10 mouse cellular contexts compared by ENCODE assay signal in genomic region chr3:30593719-30594485, GRCm38 (mm10). TPM values are rescaled to one million over a fixed set of nuclear protein-coding genes. Genes with fewer than 3 reads are reported as not detected.
A peak's percentile ranks its signal among the peaks of the same experiment; 100 is the strongest.
DNase-seq lines count a peak whose midpoint lies in the region; ATAC-seq and TF ChIP-seq lines count a peak whose summit lies in the region.
"Had no signal": no experiment of that assay in that cellular context is flagged by ENCODE, and none has a peak within 500 bp of the region (broad histone marks: within the 10 kb centered on the region; RNA-seq: fewer than 3 reads in every experiment).

No protein-coding gene starts in this region.

- peak; percentile 39; the same call in 1 of the 2 replicates for TF ChIP-seq CTCF in kidney, adult 2 months (conservative IDR thresholded peaks at IDR 0.05; ENCODE audit: insufficient read depth, insufficient read length, low read depth, low read length)
- peak; percentile 46 for TF ChIP-seq CTCF in ES-Bruce4 (IDR thresholded peaks at IDR 0.05; ENCODE audit: low read depth, low read length)
- TF ChIP-seq CTCF in lung, postnatal 0 days (IDR thresholded peaks at IDR 0.05) = peak; percentile 48

- no peak overlapping the region for H3K4me2 ChIP-seq in lung, postnatal 0 days (replicated peaks; ENCODE audit: low read depth, low read length)

- H3K27me3 ChIP-seq in kidney, adult 2 months (replicated peaks; ENCODE audit: control insufficient read depth, insufficient read depth, low read length) = no peaks in the 10 kb centered on the region
- H3K27me3 ChIP-seq in ES-Bruce4 (ENCODE audit: control insufficient read depth, insufficient read depth, low read length, poor library complexity, severe bottlenecking) = no peaks in the 10 kb centered on the region
- peaks cover 23% of the 10 kb centered on the region for H3K27me3 ChIP-seq in embryonic facial prominence, embryonic 10.5 days (replicated peaks; ENCODE audit: low read depth, poor library complexity, severe bottlenecking)
- H3K27me3 ChIP-seq in lung, postnatal 0 days (replicated peaks; ENCODE audit: insufficient read depth, low read length) = no peaks in the 10 kb centered on the region

- peaks cover 15% of the 10 kb centered on the region; the same call in 1 of the 2 replicates for H3K4me1 ChIP-seq in kidney, adult 2 months (ENCODE audit: control insufficient read depth, insufficient read depth, low read length)
- no peaks in the 10 kb centered on the region for H3K4me1 ChIP-seq in ES-Bruce4 (ENCODE audit: control insufficient read depth, insufficient read depth, low read length)
- peaks cover 11% of the 10 kb centered on the region for H3K4me1 ChIP-seq in embryonic facial prominence, embryonic 10.5 days
- H3K4me1 ChIP-seq in lung, postnatal 0 days (ENCODE audit: insufficient read depth, low read depth, low read length) = no peaks in the 10 kb centered on the region

- no peaks in the 10 kb centered on the region for H3K9me3 ChIP-seq in ES-Bruce4 (replicated peaks; ENCODE audit: control insufficient read depth, insufficient read depth, low read length, poor library complexity, severe bottlenecking)
- no peaks in the 10 kb centered on the region for H3K9me3 ChIP-seq in embryonic facial prominence, embryonic 10.5 days
- no peaks in the 10 kb centered on the region for H3K9me3 ChIP-seq in lung, postnatal 0 days (ENCODE audit: low read length)

- H3K9ac ChIP-seq in ES-Bruce4 (ENCODE audit: low read depth, poor library complexity, severe bottlenecking) = no peak overlapping the region
- no peak overlapping the region for H3K9ac ChIP-seq in lung, postnatal 0 days (replicated peaks; ENCODE audit: low read depth)

- H3K4me3 ChIP-seq in kidney, adult 2 months (ENCODE audit: insufficient read depth, low read depth, low read length) = no peak overlapping the region
- no peak overlapping the region for H3K4me3 ChIP-seq in ES-Bruce4 (ENCODE audit: low read depth, low read length)
- no peak overlapping the region for H3K4me3 ChIP-seq in embryonic facial prominence, embryonic 10.5 days
- no peak overlapping the region for H3K4me3 ChIP-seq in lung, postnatal 0 days (ENCODE audit: low read depth, low read length)

- no peak for TF ChIP-seq POLR2A in kidney, adult 2 months (IDR thresholded peaks at IDR 0.05; ENCODE audit: low read depth, low read length)
- no peak for TF ChIP-seq POLR2A in ES-Bruce4 (IDR thresholded peaks at IDR 0.05; ENCODE audit: insufficient read depth, low read length)

- WGBS in kidney, adult 2 months = 71% methylated on average over 4 of the region's 4 CpGs
- 71% methylated on average over 4 of the region's 4 CpGs for WGBS in embryonic facial prominence, embryonic 10.5 days
- 77% methylated on average over 4 of the region's 4 CpGs for WGBS in lung, postnatal 0 days

- peak overlapping the region; percentile 63; the same call in 1 of the 2 replicates for H3K27ac ChIP-seq in kidney, adult 2 months (ENCODE audit: insufficient read depth, low read depth, low read length)
- no peak overlapping the region for H3K27ac ChIP-seq in ES-Bruce4 (ENCODE audit: insufficient read depth, low read length)
- no peak overlapping the region for H3K27ac ChIP-seq in embryonic facial prominence, embryonic 10.5 days (replicated peaks)
- H3K27ac ChIP-seq in lung, postnatal 0 days (ENCODE audit: low read length) = no peak overlapping the region

- TF ChIP-seq EP300 in ES-Bruce4 (IDR thresholded peaks at IDR 0.05; ENCODE audit: insufficient read depth, low read depth, low read length) = no peak
- no peak for TF ChIP-seq EP300 in lung, postnatal 0 days (IDR thresholded peaks at IDR 0.05)

- DNase-seq in kidney, adult 2 months = peak; percentile 52
- DNase-seq in kidney, adult 11 months = no peak
- DNase-seq in embryonic facial prominence, embryonic 10.5 days (ENCODE audit: low spot score) = peak; percentile 22
- DNase-seq in lung, postnatal 0 days (ENCODE audit: low spot score) = peak; percentile 49
- no peak for DNase-seq in spleen, postnatal 14 days (ENCODE audit: low spot score in 2 of 2)
- no peak for DNase-seq in adrenal gland, adult 2 months
- DNase-seq in spleen, postnatal 4 days (ENCODE audit: low spot score in 2 of 2) = no peak
- DNase-seq: cerebellum, adult 9-11 months; right cerebral cortex, postnatal 25 days had no signal

- ATAC-seq in lung, postnatal 0 days = 0 out of 2 replicates have a peak, but pooled peaks have one; percentile 32

- H3K36me3 ChIP-seq in kidney, adult 2 months (ENCODE audit: control insufficient read depth, insufficient read depth, low read length) = no peaks in the 10 kb centered on the region
- no peaks in the 10 kb centered on the region for H3K36me3 ChIP-seq in ES-Bruce4 (ENCODE audit: control insufficient read depth, insufficient read depth, low read length, poor library complexity, severe bottlenecking)
- H3K36me3 ChIP-seq in embryonic facial prominence, embryonic 10.5 days (replicated peaks) = no peaks in the 10 kb centered on the region
- no peaks in the 10 kb centered on the region for H3K36me3 ChIP-seq in lung, postnatal 0 days (ENCODE audit: insufficient read depth, low read length)

RNA-seq across cellular contexts. Expression of gene Actrt3, which starts 5.8 kb away (rescaled TPM):
- polyA plus RNA-seq in kidney, adult 2 months (2012; rRNA removed) = 0.07 and 0.16 TPM in 2 replicates
- polyA plus RNA-seq in ES-Bruce4 (2011; ENCODE audit: insufficient read depth, insufficient read length, low read depth, missing spikeins) = not detected in 2 replicates
- not detected in 2 replicates for polyA plus RNA-seq in embryonic facial prominence, embryonic 10.5 days (2016; fragmentation: Nextera tagmentation; extraction: Ambion mirVana)
- not detected in 2 replicates for polyA plus RNA-seq in lung, postnatal 0 days (2015; fragmentation: Nextera tagmentation; extraction: Ambion mirVana)
- total RNA-seq in adrenal gland, adult 2 months (2021) = not detected
- polyA plus RNA-seq in adrenal gland, adult 2 months (2012; rRNA removed) = not detected in 2 replicates

RNA-seq across cellular contexts. Expression of gene Mynn, which starts 8.0 kb away (rescaled TPM):
- 9.9 and 11.2 TPM in 2 replicates for polyA plus RNA-seq in kidney, adult 2 months (2012; rRNA removed)
- 25.9 and 26.1 TPM in 2 replicates for polyA plus RNA-seq in ES-Bruce4 (2011; ENCODE audit: insufficient read depth, insufficient read length, low read depth, missing spikeins)
- 30.0 and 32.1 TPM in 2 replicates for polyA plus RNA-seq in embryonic facial prominence, embryonic 10.5 days (2016; fragmentation: Nextera tagmentation; extraction: Ambion mirVana)
- polyA plus RNA-seq in lung, postnatal 0 days (2015; fragmentation: Nextera tagmentation; extraction: Ambion mirVana) = 17.0 and 19.9 TPM in 2 replicates
- total RNA-seq in adrenal gland, adult 2 months (2021) = 10 to 100 TPM; 21.7 to 22.9 TPM
- polyA plus RNA-seq in adrenal gland, adult 2 months (2012; rRNA removed) = 2.3 and 4.6 TPM in 2 replicates

RNA-seq across cellular contexts. Expression of gene Mecom, which starts 46.1 kb away (rescaled TPM):
- polyA plus RNA-seq in kidney, adult 2 months (2012; rRNA removed) = 12.9 and 16.1 TPM in 2 replicates
- 0.14 and 0.24 TPM in 2 replicates for polyA plus RNA-seq in ES-Bruce4 (2011; ENCODE audit: insufficient read depth, insufficient read length, low read depth, missing spikeins)
- polyA plus RNA-seq in embryonic facial prominence, embryonic 10.5 days (2016; fragmentation: Nextera tagmentation; extraction: Ambion mirVana) = 52.0 and 53.0 TPM in 2 replicates
- 22.4 and 29.5 TPM in 2 replicates for polyA plus RNA-seq in lung, postnatal 0 days (2015; fragmentation: Nextera tagmentation; extraction: Ambion mirVana)
- total RNA-seq in adrenal gland, adult 2 months (2021) = 10 to 100 TPM in 1 of 2 experiments, 1 to 10 TPM in 1; 4.4 to 10.7 TPM
- 0.52 and 0.55 TPM in 2 replicates for polyA plus RNA-seq in adrenal gland, adult 2 months (2012; rRNA removed)

RNA-seq across cellular contexts. Expression of gene Lrriq4, which starts 50.4 kb away (rescaled TPM):
- 0.16 and 0.20 TPM in 2 replicates for polyA plus RNA-seq in kidney, adult 2 months (2012; rRNA removed)
- 2.4 and 3.3 TPM in 2 replicates for polyA plus RNA-seq in ES-Bruce4 (2011; ENCODE audit: insufficient read depth, insufficient read length, low read depth, missing spikeins)
- not detected in 2 replicates for polyA plus RNA-seq in embryonic facial prominence, embryonic 10.5 days (2016; fragmentation: Nextera tagmentation; extraction: Ambion mirVana)
- polyA plus RNA-seq in lung, postnatal 0 days (2015; fragmentation: Nextera tagmentation; extraction: Ambion mirVana) = not detected in 2 replicates
- total RNA-seq in adrenal gland, adult 2 months (2021) = not detected
- polyA plus RNA-seq in adrenal gland, adult 2 months (2012; rRNA removed) = not detected in 2 replicates

RNA-seq across cellular contexts. Expression of gene Lrrc34, which starts 53.8 kb away (rescaled TPM):
- 0.05 and 0.13 TPM in 2 replicates for polyA plus RNA-seq in kidney, adult 2 months (2012; rRNA removed)
- polyA plus RNA-seq in ES-Bruce4 (2011; ENCODE audit: insufficient read depth, insufficient read length, low read depth, missing spikeins) = 31.1 and 36.1 TPM in 2 replicates
- polyA plus RNA-seq in embryonic facial prominence, embryonic 10.5 days (2016; fragmentation: Nextera tagmentation; extraction: Ambion mirVana) = 2.4 and 3.0 TPM in 2 replicates
- polyA plus RNA-seq in lung, postnatal 0 days (2015; fragmentation: Nextera tagmentation; extraction: Ambion mirVana) = 7.9 and 9.6 TPM in 2 replicates
- total RNA-seq in adrenal gland, adult 2 months (2021) = not detected
- not detected in 2 replicates for polyA plus RNA-seq in adrenal gland, adult 2 months (2012; rRNA removed)

Comparison
In these comparisons a context has a peak if more than half of its experiments do, and no peak if none do; other contexts are left out.
1. DNase-seq: peak in kidney, adult 2 months (single experiment), embryonic facial prominence, embryonic 10.5 days (single experiment) and lung, postnatal 0 days (single experiment); none in kidney, adult 11 months (single experiment), spleen, postnatal 14 days (0 of 2), adrenal gland, adult 2 months (single experiment) and spleen, postnatal 4 days (0 of 2).
2. Peak in every context shown above with its lines, with median percentiles within 50 percentile points of each other: CTCF ChIP-seq.